In genomic region chr7:66194511-66194910, GRCm38 (mm10) we compare ENCODE assay signal across 19 mouse cellular contexts.
DNase-seq lines count a peak whose midpoint lies in the region; ATAC-seq lines count a peak whose summit lies in the region.
"Had no signal": no experiment of that assay in that cellular context is flagged by ENCODE, and none has a peak within 500 bp of the region (broad histone marks: within the 10 kb centered on the region; RNA-seq: fewer than 3 reads in every experiment).

No protein-coding gene starts in this region.

- peak overlapping the region; percentile 40; the same call in 1 of the 2 replicates for H3K9ac ChIP-seq in liver, embryonic 13.5 days
- H3K9ac ChIP-seq: hindbrain, embryonic 12.5 days; limb, embryonic 15.5 days had no signal

- H3K27me3 ChIP-seq in heart, embryonic 10.5 days (ENCODE audit: insufficient read depth, poor library complexity, severe bottlenecking): no peaks in the 10 kb centered on the region
- no peaks in the 10 kb centered on the region for H3K27me3 ChIP-seq in liver, embryonic 13.5 days
- H3K27me3 ChIP-seq: hindbrain, embryonic 12.5 days; limb, embryonic 15.5 days had no signal

- 72% methylated on average over 3 of the region's 3 CpGs for WGBS in heart, embryonic 10.5 days
- 60% methylated on average over 3 of the region's 3 CpGs for WGBS in liver, embryonic 13.5 days (ENCODE audit: insufficient replicate concordance)

- intact Hi-C loops in gastrocnemius, postnatal 36 days (cut with DNase I): no loop called here

- ATAC-seq in liver, embryonic 13.5 days (ENCODE audit: low read depth): no peak
- ATAC-seq: CD4-positive, CD25-positive, alpha-beta regulatory T cell, adult 4 months had no signal

- H3K27ac ChIP-seq in heart, embryonic 10.5 days: peak overlapping the region; percentile 94
- H3K27ac ChIP-seq in liver, embryonic 13.5 days: peak overlapping the region; percentile 99
- H3K27ac ChIP-seq: embryonic facial prominence, embryonic 10.5 days; hindbrain, embryonic 12.5 days; limb, embryonic 15.5 days had no signal

- DNase-seq in heart, embryonic 10.5 days (ENCODE audit: low spot score): no peak
- DNase-seq in heart, postnatal 4 days: no peak
- DNase-seq in spleen, adult 18-20 months: peak; percentile 60 to 74
- no peak for DNase-seq in spleen, adult 12 weeks (ENCODE audit: low spot score)
- DNase-seq in liver, embryonic 13.5 days: no peak
- peak; percentile 67 to 80 for DNase-seq in spleen, postnatal 4 days (ENCODE audit: low spot score in 2 of 2)
- no peak for DNase-seq in gastrocnemius, postnatal 36 days
- no peak for DNase-seq in cerebellum, postnatal 36 days
- DNase-seq: adrenal gland, postnatal 14 days; cerebellum, postnatal 25 days; gastrocnemius, postnatal 14 days; lung, postnatal 4 days; midbrain, embryonic 14.5 days; right cerebral cortex, adult 18-20 months had no signal

- H3K36me3 ChIP-seq in heart, embryonic 10.5 days: no peaks in the 10 kb centered on the region
- no peaks in the 10 kb centered on the region for H3K36me3 ChIP-seq in liver, embryonic 13.5 days
- H3K36me3 ChIP-seq: embryonic facial prominence, embryonic 10.5 days; hindbrain, embryonic 12.5 days; limb, embryonic 15.5 days had no signal

- H3K4me1 ChIP-seq in heart, embryonic 10.5 days: peaks cover 55% of the 10 kb centered on the region
- peaks cover 87% of the 10 kb centered on the region for H3K4me1 ChIP-seq in liver, embryonic 13.5 days (replicated peaks)

- H3K4me2 ChIP-seq in liver, embryonic 13.5 days: no peak overlapping the region
- H3K4me2 ChIP-seq: hindbrain, embryonic 12.5 days; limb, embryonic 15.5 days had no signal

- no peak overlapping the region for H3K4me3 ChIP-seq in heart, embryonic 10.5 days
- H3K4me3 ChIP-seq in liver, embryonic 13.5 days (replicated peaks): no peak overlapping the region
- H3K4me3 ChIP-seq: embryonic facial prominence, embryonic 10.5 days; erythroblast, embryonic 14.5 days; hindbrain, embryonic 12.5 days; limb, embryonic 15.5 days had no signal

- no peaks in the 10 kb centered on the region for H3K9me3 ChIP-seq in heart, embryonic 10.5 days
- H3K9me3 ChIP-seq in liver, embryonic 13.5 days (replicated peaks): no peaks in the 10 kb centered on the region
- H3K9me3 ChIP-seq: embryonic facial prominence, embryonic 10.5 days; hindbrain, embryonic 12.5 days; limb, embryonic 15.5 days had no signal

Comparison
In these comparisons a context has a peak if more than half of its experiments do, and no peak if none do; other contexts are left out.
1. DNase-seq: peak in spleen, adult 18-20 months (2 of 2) and spleen, postnatal 4 days (2 of 2); none in heart, embryonic 10.5 days (single experiment), heart, postnatal 4 days (single experiment), spleen, adult 12 weeks (single experiment), liver, embryonic 13.5 days (single experiment), gastrocnemius, postnatal 36 days (0 of 2) and cerebellum, postnatal 36 days (0 of 2).